In the genomic region with DNA sequence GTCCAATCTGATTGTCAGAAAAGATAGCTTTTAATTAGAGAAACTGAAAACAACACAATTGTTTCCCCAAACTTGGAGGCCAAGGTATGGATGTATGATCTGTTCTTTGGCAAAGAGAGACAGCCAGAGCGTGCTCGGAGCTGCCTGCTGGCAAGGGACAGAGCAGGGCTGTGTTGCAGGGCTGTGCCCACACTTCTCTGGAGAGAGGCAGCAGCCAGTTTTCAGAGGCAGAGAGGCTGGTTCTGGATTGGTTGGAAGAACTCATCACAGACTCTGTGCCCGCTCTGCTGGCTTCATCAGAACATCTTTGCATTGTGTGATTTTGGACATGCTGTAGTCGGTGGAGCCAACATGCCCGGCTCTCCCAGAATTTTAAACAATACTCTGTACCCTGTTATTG, we compare ENCODE assay signal across 20 mouse cellular contexts.
DNase-seq lines count a peak whose midpoint lies in the region; ATAC-seq and TF ChIP-seq lines count a peak whose summit lies in the region.
"Had no signal": no experiment of that assay in that cellular context is flagged by ENCODE, and none has a peak within 500 bp of the region (broad histone marks: within the 10 kb centered on the region; RNA-seq: fewer than 3 reads in every experiment).

No protein-coding gene starts in this region.

- H3K4me1 ChIP-seq in forebrain, embryonic 14.5 days (ENCODE audit: control insufficient read depth, insufficient read depth, low read length), result no peaks in the 10 kb centered on the region
- no peaks in the 10 kb centered on the region for H3K4me1 ChIP-seq in forebrain, embryonic 13.5 days
- H3K4me1 ChIP-seq: heart, embryonic 12.5 days; limb, embryonic 12.5 days; liver, embryonic 13.5 days; lung, embryonic 15.5 days; midbrain, embryonic 12.5 days had no signal

- no peaks in the 10 kb centered on the region for H3K36me3 ChIP-seq in forebrain, embryonic 14.5 days (ENCODE audit: control insufficient read depth, insufficient read depth, low read length)
- H3K36me3 ChIP-seq in forebrain, embryonic 13.5 days (ENCODE audit: poor library complexity, severe bottlenecking), result no peaks in the 10 kb centered on the region
- H3K36me3 ChIP-seq: heart, embryonic 12.5 days; limb, embryonic 12.5 days; liver, embryonic 13.5 days; lung, embryonic 15.5 days; midbrain, embryonic 12.5 days had no signal

- no peaks in the 10 kb centered on the region for H3K9me3 ChIP-seq in forebrain, embryonic 14.5 days (replicated peaks; ENCODE audit: control insufficient read depth, low read length)
- peaks cover 3% of the 10 kb centered on the region; the same call in 1 of the 2 replicates for H3K9me3 ChIP-seq in forebrain, embryonic 13.5 days (replicated peaks)
- H3K9me3 ChIP-seq: heart, embryonic 12.5 days; limb, embryonic 12.5 days; liver, embryonic 13.5 days; lung, embryonic 15.5 days; midbrain, embryonic 12.5 days had no signal

- no peak overlapping the region for H3K27ac ChIP-seq in forebrain, embryonic 14.5 days (ENCODE audit: low read depth, low read length)
- no peak overlapping the region for H3K27ac ChIP-seq in forebrain, embryonic 13.5 days
- H3K27ac ChIP-seq in left cerebral cortex, adult 2 months, result no peak overlapping the region
- H3K27ac ChIP-seq: limb, embryonic 12.5 days; liver, embryonic 13.5 days; lung, embryonic 15.5 days; midbrain, embryonic 12.5 days had no signal

- intact Hi-C loops in left cerebral cortex, adult 2 months (cut with DNase I), result no loop called here

- no peak overlapping the region for H3K4me3 ChIP-seq in forebrain, embryonic 14.5 days (ENCODE audit: low read depth, low read length)
- H3K4me3 ChIP-seq in forebrain, embryonic 13.5 days, result no peak overlapping the region
- H3K4me3 ChIP-seq in left cerebral cortex, adult 2 months, result no peak overlapping the region
- H3K4me3 ChIP-seq: erythroblast, embryonic 14.5 days; heart, embryonic 12.5 days; limb, embryonic 12.5 days; liver, embryonic 13.5 days; lung, embryonic 15.5 days; midbrain, embryonic 12.5 days; myocyte had no signal

- peak; percentile 22 for DNase-seq in forebrain, embryonic 14.5 days (ENCODE audit: low spot score)
- DNase-seq in left cerebral cortex, adult 18-20 months (ENCODE audit: low spot score in 2 of 2), result peak; percentile 8 to 19
- no peak for DNase-seq in left cerebral cortex, adult 2 months (ENCODE audit: extremely low spot score in 1 of 2, low spot score in 2 of 2)
- DNase-seq in brain, embryonic 14.5 days (ENCODE audit: low read depth), result peak; percentile 40
- peak; percentile 55 to 72 for DNase-seq in layer of hippocampus, postnatal 36 days
- no peak for DNase-seq in spleen, adult 12 weeks (ENCODE audit: low spot score)
- no peak for DNase-seq in retina, embryonic 14.5 days (ENCODE audit: low spot score)
- DNase-seq: cerebellum, adult 18-20 months; heart, postnatal 36 days; kidney, adult 8-10 months; kidney, postnatal 36 days; liver, embryonic 13.5 days had no signal

- no peaks in the 10 kb centered on the region for H3K27me3 ChIP-seq in forebrain, embryonic 14.5 days (replicated peaks; ENCODE audit: control insufficient read depth, insufficient read depth, low read length)
- no peaks in the 10 kb centered on the region for H3K27me3 ChIP-seq in forebrain, embryonic 13.5 days
- H3K27me3 ChIP-seq: CH12.LX; heart, embryonic 12.5 days; limb, embryonic 12.5 days; liver, embryonic 13.5 days; lung, embryonic 15.5 days; midbrain, embryonic 12.5 days had no signal

- no peak for TF ChIP-seq POLR2A in brain, embryonic 14.5 days (IDR thresholded peaks at IDR 0.05; ENCODE audit: borderline replicate concordance, extremely low read depth, insufficient read depth, insufficient read length, poor library complexity, severe bottlenecking)

- 83% methylated on average over 5 of the region's 5 CpGs for WGBS in forebrain, embryonic 14.5 days
- 84% methylated on average over 5 of the region's 5 CpGs for WGBS in forebrain, embryonic 13.5 days

- H3K4me2 ChIP-seq in forebrain, embryonic 14.5 days (ENCODE audit: low read length), result no peak overlapping the region
- no peak overlapping the region for H3K4me2 ChIP-seq in forebrain, embryonic 13.5 days
- H3K4me2 ChIP-seq: heart, embryonic 12.5 days; limb, embryonic 12.5 days; liver, embryonic 13.5 days; lung, embryonic 15.5 days; midbrain, embryonic 12.5 days had no signal

- H3K9ac ChIP-seq in forebrain, embryonic 14.5 days (ENCODE audit: low read length), result no peak overlapping the region
- no peak overlapping the region for H3K9ac ChIP-seq in forebrain, embryonic 13.5 days
- H3K9ac ChIP-seq: heart, embryonic 12.5 days; limb, embryonic 12.5 days; liver, embryonic 13.5 days; lung, embryonic 15.5 days; midbrain, embryonic 12.5 days had no signal

- no peak for TF ChIP-seq CTCF in left cerebral cortex, adult 2 months (IDR thresholded peaks at IDR 0.05)
- TF ChIP-seq CTCF in brain, embryonic 14.5 days (IDR thresholded peaks at IDR 0.05; ENCODE audit: borderline replicate concordance, extremely low read depth, insufficient read depth, insufficient read length), result no peak

- no peak for ATAC-seq in forebrain, embryonic 14.5 days
- no peak for ATAC-seq in forebrain, embryonic 13.5 days

Comparison
In these comparisons a context has a peak if more than half of its experiments do, and no peak if none do; other contexts are left out.
1. DNase-seq: peak in forebrain, embryonic 14.5 days (single experiment), left cerebral cortex, adult 18-20 months (2 of 2), brain, embryonic 14.5 days (single experiment) and layer of hippocampus, postnatal 36 days (2 of 2); none in left cerebral cortex, adult 2 months (0 of 2), spleen, adult 12 weeks (single experiment) and retina, embryonic 14.5 days (single experiment).